Mouse (Mus musculus): ENCODE data around the gene Elane. TPM values are rescaled to one million over a fixed set of nuclear protein-coding genes. Genes with fewer than 3 reads are reported as not detected.
A peak's percentile ranks its signal among the peaks of the same experiment; 100 is the strongest.
"Not testable (repeated sequence)": the region's sequence is repeated elsewhere in the genome, so short reads cannot be mapped to it uniquely, and the experiment has no call there.

The Elane gene
- total RNA-seq, 2 experiments from 2014 or later: not detected

DNA sequence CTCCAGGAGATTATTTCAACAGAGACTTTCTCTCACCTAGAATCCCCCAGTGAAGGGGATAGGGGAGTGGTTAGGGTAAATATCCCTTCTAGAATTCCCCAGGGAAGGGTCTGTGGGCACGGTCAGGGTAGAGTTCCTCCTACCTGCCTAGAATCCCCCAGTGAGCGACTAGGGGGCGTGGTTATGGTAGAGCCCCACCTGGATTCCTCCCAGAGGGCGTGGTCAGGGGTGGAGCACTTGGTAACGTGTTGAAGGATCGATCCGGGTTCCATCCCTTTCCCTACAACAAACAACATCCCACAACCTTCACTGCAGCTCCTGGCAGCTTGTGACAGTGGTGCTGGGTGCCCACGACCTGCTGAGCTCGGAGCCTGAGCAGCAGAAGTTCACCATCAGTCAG is 5.3 kb upstream of the Elane start:
- no peak for DNase-seq (ENCODE audit: low spot score in 2 of 2)

DNA sequence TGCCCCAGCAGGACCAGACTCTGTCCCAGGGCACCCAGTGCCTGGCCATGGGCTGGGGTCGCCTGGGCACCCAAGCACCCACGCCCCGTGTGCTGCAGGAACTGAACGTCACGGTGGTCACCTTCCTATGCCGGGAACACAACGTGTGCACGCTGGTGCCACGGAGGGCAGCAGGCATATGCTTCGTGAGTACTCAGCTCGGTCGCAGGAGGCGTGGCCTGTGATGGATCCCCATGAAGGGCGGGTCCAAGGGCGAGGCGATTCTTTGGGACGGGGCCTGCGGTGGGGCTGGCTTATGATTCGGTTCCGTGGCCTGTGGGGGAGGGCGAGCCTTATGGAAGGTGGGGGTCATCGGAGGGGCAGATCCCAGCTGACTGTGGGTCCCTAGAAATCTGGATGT is 4.1 kb upstream of the Elane start:
- no peak for DNase-seq (ENCODE audit: low spot score in 2 of 2)

DNA sequence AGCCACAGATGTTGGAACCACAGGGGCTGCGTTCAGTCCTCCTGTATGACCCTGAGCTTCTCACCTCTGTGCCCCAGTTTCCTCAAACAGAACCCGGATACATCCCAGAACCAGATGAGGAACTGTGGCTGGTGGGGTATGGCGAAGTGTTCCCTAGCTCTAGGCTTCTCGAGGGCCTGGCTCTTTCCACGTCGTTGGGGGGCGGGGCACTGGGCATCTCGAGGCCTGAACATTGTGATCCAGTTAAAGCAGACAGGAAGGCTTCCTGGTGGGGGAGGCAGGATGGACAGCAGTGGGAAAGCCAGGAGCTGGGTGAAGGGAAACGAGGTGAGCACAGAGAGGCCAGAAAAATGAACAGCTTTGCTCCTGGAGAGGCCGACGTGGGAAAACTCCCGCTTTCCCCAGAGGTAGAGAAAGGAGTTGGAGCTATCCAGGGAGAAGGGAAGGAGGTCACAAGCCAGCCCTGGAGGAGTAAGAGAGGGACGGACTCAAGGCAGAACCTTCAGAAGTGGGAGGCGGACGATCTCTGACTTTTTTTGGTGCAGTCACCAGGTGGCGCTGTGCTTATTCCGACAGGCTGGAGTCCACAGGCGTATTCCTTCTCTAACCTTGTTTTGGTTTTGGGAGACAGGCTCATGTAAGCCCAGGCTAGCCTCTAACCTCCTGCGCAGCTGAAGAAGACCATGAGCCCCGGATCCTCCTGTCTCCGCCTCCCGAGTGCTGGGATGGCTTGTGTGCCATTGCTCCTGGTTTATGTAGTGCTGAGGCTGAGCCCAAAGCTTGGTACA is 2.6 kb upstream of the Elane start:
- DNase-seq (ENCODE audit: low spot score in 2 of 2): peak in 1 of 2 experiments; percentile 78

DNA sequence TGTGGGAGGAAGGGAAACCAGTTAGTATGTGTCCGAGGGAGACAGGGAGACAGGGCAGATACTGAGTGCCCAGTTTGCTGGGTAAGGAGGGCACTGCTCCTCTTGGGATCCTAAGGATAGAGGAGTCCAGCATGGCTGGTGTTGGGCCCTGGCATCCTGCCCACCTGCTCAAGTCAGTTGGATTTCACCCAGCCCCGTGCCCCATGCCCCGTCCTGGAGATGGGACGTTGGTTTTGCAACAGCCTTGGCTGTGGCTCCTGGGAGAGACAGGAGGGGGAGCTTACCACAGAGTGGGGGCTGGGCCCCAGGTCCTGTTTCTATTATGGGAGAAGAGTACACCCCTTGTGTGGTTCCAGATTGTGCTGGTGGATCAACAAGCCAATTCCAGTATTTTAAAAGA is 1.6 kb upstream of the Elane start:
- DNase-seq (ENCODE audit: low spot score in 2 of 2): no peak

DNA sequence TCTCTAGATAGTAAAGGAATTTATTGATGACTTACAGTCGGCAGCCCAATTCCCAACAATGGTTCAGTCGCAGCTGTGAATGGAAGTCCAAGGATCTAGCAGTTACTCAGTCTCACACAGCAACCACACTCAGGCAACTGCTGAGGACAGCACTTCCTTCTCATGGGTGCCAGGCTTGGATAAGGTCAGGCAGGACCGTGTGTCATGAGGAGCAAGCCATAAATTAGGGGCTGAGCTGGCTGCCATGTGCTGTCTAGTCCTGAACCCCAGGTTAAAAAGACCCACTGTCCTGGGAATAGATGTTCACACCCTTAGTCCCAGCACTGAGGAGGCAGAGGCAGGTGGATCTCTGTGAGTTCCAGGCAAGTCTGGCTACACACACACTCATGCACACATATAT is 1.1 kb upstream of the Elane start:
- not testable (repeated sequence) for DNase-seq (ENCODE audit: low spot score in 2 of 2)

DNA sequence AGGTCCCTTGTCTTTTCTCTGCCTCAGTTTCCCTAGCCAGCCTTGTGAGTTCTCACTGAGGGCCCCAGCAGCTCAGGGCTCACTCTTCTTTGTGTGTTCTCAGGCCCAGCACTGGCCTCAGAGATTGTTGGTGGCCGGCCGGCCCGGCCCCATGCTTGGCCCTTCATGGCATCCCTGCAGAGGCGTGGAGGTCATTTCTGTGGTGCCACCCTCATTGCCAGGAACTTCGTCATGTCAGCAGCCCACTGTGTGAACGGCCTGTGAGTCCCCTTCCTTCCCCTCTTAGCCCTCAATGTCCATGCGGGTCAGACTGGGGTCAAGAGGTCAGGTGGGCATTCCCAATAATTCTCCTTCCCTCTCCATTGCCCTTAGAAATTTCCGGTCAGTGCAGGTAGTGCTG is 564 bp downstream of the Elane start:
- no peak for DNase-seq (ENCODE audit: low spot score in 2 of 2)

DNA sequence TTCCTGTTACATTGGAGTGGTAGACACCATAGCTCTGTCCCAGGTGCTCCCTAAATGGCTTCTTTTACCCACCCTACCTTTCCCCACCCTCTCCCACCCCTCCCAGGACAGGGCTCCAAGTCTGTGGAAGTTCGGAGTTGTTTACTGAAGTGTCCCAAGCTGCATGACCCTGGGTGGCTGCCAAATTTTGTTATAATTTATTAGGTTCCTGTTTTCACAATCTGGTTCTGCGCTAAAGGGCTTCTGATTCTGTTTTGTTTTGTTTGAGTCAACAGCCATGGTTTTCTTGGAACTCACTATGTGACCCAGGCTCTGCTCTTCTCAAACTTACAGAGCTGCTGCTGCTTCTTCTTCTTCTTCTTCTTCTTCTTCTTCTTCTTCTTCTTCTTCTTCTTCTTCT is 3.3 kb downstream of the Elane start:
- no peak for DNase-seq (ENCODE audit: low spot score in 2 of 2)

DNA sequence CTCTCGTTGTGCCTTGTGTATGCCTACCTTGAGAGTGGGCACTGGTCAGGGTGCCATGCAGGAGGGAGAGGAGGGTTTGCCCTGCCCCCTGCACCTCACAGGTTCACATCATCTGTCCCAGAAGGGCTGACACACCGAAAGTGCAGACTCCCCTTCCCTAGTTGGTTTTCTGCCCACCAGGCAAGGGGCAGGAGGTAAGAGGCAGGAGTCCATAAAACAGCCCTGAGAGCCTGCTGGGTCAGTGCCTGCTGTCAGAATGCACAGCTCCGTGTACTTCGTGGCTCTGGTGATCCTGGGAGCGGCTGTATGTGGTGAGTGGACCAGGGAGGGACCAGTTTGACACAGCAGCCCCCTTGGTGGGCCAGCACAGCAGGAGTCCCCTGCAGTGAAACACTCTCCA is 4.6 kb downstream of the Elane start, which contains the start of gene Cfd:
Cfd (plus strand) TSS at position 184 of the 400 bp plus-strand sequence.
- no peak for DNase-seq (ENCODE audit: low spot score in 2 of 2)

DNA sequence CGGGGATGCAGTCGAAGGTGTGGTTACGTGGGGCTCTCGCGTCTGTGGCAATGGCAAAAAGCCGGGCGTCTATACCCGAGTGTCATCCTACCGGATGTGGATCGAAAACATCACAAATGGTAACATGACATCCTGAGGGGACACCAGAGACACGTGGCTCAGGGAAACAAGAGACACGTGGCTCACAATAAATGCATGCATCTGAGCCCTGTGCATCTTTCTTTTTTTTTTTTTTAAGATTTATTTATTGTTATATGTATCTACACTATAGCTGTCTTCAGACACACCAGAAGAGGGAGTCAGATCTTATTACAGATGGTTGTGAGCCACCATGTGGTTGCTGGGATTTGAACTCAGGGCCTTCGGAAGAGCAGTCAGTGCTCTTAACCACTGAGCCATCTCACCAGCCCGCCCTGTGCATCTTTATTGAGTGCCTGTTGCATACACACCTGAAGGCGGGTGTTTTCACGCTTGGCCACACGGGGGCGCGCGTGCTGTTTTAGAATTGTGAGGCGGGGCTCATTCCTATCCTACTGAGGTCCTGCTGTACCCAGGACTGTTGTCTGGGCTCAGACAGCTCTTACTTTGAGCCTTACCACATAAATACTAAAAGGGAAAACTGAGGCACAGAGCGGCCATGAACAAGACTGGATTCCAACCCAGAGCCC is 6.5 kb downstream of the Elane start:
- DNase-seq (ENCODE audit: low spot score in 2 of 2): peak; percentile 71

DNA sequence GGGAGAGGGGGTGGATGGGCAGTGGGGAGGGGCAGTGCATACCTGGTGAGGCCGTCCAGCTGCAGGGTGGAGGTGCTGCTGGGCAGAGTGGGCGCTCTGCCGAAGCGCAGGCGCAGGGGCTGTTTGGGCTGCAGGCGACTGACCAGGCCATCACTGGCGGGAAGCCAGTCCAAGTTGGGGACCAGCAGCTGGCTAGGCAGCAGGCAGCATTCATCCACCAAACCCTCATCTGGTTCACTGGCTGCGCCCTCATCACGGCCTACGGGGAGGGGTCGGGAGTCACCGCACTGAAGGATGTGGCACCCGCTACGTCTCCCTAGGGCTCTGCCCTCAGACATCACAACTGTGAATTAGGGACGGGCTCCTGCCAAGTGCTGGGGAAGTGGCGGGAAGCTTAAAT is 10.3 kb downstream of the Elane start:
- no peak for DNase-seq (ENCODE audit: low spot score in 2 of 2)

DNA sequence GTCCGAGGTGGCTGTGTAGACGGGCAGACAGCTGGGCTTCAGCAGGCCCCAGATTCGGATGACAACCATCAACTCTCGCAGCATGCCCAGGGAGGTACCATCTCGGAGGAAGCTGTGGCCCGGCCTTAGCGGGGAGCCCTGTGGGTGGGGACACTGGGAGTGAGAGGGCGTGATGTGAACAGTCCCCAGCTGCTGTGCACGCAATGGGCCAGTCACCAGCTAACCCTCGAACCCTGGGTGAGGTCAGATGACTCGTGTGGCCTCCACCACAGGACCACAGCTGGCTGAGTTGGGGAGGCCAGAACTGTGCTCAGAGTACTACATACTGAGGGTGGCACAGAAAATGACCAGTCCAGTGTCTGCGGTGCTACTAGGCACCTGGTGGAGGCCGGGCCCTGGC is 10.8 kb downstream of the Elane start:
- no peak for DNase-seq (ENCODE audit: low spot score in 2 of 2)

DNA sequence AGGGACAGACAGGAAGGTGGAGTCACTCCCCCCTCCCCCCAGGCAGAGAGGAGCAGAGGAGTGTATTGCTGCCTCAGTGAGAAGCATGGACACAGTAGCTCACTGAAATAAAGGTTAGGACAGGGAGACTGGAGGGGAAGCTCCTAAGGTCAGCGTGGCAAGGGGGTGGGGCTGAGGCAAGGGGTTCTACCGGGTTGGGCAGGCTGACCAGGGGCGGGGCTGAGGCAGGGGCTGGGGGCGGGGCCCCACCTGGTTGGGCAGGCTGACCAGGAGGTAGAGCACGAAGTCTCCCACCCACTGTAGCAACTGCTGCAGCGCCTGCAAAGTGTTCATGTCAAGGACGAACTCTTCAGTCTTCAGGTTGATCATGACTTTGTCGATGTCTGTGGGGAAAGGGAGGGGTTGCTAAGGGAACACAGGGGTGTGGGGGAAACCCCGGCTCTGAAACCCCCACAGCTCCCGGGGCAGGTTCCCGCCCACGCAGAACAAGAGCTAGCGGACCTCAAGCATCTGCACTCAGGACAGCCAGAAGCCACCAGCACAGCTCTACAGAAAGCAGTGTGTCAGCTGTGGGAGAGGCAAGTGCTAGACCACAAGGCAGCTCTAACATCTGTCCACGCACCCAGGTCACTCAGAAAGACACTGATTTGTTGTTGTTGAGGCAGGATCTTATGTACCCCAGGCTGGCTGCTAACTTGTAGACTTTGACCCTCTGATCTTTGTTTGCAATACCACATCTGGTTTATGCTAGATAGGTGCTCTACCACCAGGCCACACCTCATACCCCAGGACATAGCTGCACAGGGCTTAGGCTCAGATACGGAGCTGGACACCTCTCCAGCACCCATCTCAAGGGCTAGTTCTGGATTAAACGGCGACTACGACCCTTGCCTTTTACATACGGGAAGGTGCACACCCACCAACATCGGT is 11.5 kb downstream of the Elane start:
- DNase-seq (ENCODE audit: low spot score in 2 of 2): no peak

DNA sequence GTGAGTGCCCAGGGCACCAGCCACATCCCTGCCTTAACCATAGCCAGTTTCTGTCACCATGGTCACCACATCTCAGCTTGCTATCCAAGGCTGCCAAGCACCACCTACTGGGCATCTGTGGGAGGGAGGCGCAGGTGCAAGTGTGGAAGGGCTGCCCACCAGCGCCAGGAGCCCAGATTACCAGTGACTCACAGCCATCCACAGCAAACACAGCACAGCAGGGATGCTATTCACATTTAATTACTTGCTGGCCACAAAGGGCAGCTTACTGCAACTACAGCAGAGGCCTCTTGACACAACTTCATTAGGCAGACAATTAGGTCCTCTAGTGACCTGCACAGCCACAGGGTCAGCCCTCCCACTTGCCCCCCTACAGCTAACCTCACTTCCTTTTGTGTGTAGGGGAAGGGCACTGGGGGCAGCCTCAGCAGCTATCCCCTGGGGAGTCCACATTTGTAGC is 14.9 kb downstream of the Elane start:
- peak; percentile 65 to 69 for DNase-seq (ENCODE audit: low spot score in 2 of 2)

DNA sequence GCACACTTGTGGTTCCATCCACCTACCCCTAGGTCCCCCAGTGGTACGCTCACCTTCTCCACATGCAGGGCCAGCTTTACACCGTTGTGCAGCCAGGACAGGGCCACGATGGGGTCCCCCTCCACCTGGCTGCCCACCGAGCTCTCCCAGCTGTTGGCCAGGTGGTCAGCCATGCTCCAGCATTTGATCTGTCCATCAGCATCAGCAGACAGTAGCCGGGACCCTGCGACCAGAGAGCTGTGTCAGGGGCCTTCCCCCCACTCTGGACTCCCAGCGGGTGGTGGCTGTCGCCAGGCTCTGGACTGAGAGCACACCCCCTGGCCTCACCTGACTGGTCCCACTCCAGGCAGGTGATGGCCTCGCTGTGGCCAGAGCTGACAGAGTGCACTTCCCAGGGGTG is 20.7 kb downstream of the Elane start:
- no peak for DNase-seq (ENCODE audit: low spot score in 2 of 2)

DNA sequence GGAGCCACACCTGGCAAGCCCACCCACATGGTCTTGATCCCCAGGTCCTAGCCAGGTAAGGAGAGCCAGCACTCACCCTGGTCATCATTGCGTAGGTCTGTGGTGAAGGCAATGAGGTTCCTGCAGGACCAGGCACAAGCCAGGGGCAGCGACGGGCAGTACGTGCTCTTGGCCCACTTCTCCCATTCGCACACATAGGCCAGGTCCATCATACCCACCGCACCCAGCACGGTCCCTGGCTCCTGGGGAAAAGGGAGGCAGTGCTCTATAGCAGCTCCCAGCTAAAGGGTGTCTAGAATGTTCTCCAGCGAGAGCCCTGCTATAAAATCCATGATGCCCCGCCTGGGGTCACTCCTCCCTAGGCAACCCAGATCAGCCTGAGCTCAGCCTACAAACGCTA is 21.4 kb downstream of the Elane start:
- DNase-seq (ENCODE audit: low spot score in 2 of 2): no peak

DNA sequence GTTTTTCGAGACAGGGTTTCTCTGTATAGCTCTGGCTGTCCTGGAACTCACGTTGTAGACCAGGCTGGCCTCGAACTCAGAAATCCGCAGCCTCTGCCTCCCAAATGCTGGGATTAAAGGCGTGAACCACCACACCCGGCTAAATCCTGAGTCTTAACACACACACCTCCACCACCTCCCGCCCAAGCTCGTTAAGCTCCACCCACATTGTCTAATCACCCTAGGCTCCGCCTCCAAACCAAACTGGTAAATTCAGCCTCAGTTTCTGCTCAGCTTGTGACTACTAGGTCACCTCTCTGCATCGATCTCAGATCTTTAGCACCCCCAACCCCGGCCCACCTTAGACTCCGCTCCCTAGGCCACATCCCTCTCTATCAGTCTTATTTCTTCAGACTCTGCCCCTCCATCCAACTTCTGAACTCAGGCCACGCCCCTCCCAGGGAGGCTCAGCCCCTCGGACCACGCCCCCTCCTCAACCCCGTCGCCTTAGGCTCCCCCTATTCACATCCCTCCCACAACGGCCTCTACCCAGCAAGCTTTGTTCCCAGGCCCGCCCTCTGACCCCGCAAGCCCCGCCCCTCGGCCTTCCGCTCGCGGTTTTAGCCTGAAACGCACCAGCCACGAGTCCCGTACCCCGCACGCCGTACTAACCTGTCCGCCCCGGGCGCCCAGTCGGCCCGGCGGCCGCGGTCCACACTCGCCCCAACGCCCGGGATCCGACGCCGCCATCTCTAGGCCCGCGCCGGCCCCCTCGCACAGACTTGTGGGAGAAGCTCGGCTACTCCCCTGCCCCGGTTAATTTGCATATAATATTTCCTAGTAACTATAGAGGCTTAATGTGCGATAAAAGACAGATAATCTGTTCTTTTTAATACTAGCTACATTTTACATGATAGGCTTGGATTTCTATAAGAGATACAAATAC is 22.4 kb downstream of the Elane start, which contains the start of gene Med16:
Med16 (minus strand) TSS at position 757 of the 925 bp plus-strand sequence.
- DNase-seq (ENCODE audit: low spot score in 2 of 2): peak; percentile 96 to 98

DNA sequence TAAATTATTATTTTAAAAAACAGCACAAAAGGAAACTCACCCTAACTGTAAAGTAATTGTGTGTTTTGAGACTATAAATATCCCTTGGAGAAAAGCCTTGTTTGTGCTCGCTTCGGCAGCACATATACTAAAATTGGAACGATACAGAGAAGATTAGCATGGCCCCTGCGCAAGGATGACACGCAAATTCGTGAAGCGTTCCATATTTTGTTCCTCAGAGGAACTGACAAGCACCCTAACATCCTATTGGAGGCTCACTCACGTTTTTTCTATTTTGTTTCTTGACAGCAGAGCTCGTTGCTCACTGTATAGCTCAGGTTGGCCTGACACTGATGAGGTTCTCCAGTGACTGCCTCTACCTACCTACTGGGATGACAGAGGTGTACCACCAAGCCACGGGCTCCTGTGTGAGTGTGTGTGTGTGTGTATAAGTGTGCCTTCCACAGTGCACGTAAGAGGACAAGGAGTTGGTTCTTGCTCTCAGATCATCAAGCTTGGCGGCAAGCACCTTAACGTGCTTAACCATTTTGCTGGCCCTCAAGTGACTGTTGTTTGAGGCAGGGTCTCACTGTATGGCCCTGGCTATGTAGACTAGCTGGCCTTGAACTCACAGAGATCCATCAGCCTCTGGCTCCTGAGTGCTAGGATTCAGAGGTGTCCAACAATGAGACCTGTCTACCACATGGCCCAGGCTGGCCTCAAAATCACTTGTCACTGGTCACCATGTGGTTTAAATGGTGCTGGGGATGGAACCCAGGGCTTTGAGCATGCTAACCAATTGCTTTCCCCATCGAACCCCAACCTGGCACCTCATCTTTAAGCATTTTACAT is 23.3 kb downstream of the Elane start:
- DNase-seq (ENCODE audit: low spot score in 2 of 2): peak; percentile 49 to 79

DNA sequence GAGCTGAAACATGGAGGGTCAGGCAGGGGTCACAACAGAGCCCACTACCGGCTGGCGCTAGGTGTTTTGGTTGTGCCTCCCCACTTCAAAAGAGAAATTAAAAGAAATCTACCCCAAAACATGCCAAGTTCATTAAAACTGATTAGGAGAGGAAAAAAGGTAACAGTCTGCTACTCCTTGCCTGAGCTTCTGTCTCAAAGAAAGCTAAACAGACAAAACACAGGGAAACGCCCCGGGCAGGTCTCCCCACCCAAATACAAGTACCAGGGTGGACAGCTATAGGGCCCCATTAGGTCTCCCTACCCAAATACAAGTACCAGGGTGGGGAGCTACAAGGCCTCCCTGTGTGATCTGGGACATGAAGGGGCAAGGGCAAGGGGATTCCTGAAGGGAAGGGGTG is 24.5 kb downstream of the Elane start, which contains the start of gene Gm26602:
Gm26602 (plus strand) TSS at position 301 of the 400 bp plus-strand sequence.
- DNase-seq (ENCODE audit: low spot score in 2 of 2): no peak

DNA sequence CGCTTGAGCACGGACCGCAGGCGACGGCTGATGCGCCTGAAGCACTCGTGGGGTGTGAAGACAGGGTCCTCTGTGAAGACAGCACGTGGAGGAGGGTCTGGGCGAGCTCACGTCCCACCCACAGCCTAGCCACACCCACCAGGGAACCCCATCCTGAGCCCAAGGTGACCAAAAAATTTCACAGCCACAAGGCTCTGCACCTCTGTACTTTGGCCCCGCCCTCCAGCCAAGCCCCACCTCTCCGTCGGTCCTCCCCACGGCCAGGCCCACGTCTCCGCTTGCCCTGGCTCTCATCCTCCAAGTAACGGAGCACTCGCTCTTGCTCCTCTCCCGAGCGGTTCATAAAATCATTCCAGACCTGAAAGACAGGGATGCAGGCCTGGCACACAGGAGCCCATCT is 26.4 kb downstream of the Elane start:
- DNase-seq (ENCODE audit: low spot score in 2 of 2): no peak

Data from layer of hippocampus, postnatal 14 days (tissue).